Mouse (Mus musculus): ENCODE data around the gene Katnb1. TPM values are rescaled to one million over a fixed set of nuclear protein-coding genes. Genes with fewer than 3 reads are reported as not detected.

Katnb1 gene
- polyA plus RNA-seq, 1 experiment from 2014 or later = 32.0 TPM

- peaks cover 54% of the 10 kb centered on the region for H3K27me3 ChIP-seq (ENCODE audit: low read depth, poor library complexity, severe bottlenecking)
- H3K36me3 ChIP-seq = no peaks in the 10 kb centered on the region
- peaks cover 31% of the 10 kb centered on the region for H3K4me1 ChIP-seq
- no peak for DNase-seq (ENCODE audit: low spot score)
- no peak overlapping the region for H3K27ac ChIP-seq (replicated peaks)
- 88% methylated on average over 3 of the region's 3 CpGs for WGBS
- no peak overlapping the region for H3K4me3 ChIP-seq
- no peaks in the 10 kb centered on the region for H3K9me3 ChIP-seq (replicated peaks)
Observed at GRCm38 (mm10) chr8:95136218-95136617, 55.2 kb downstream of the Katnb1 start.

DNA sequence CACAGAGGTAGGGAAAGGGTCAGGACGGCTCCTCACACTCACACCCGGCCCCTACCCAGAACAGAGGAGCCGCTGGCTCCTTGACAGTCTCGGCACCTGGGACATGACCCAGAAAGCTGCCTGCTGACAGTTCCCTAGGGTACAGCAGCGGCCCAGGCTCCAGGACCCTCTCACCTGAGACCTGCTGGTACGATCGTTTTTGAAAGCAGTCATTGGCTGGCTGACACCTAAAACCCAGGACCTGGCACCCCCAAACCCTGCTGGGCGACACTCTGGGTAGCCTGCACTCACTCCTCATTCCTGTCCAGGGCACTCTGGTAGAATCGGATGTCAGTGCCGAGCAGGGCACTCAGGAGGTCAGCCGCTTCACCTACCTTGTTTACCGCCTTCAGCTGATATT, 56.2 kb downstream of the Katnb1 start:
- no peak overlapping the region for H3K27ac ChIP-seq (replicated peaks)
- H3K4me1 ChIP-seq = peaks cover 34% of the 10 kb centered on the region
- no peaks in the 10 kb centered on the region for H3K9me3 ChIP-seq (replicated peaks)
- H3K4me3 ChIP-seq = peak overlapping the region; percentile 49
- 19% methylated on average over 12 of the region's 12 CpGs for WGBS
- H3K27me3 ChIP-seq (ENCODE audit: low read depth, poor library complexity, severe bottlenecking) = peaks cover 64% of the 10 kb centered on the region
- no peaks in the 10 kb centered on the region for H3K36me3 ChIP-seq
- no peak for DNase-seq (ENCODE audit: low spot score)

- H3K27me3 ChIP-seq (ENCODE audit: low read depth, poor library complexity, severe bottlenecking) = peaks cover 69% of the 10 kb centered on the region
- H3K9me3 ChIP-seq (replicated peaks) = no peaks in the 10 kb centered on the region
- WGBS = under 1% methylated on average over 28 of the region's 28 CpGs
- H3K4me1 ChIP-seq = peaks cover 39% of the 10 kb centered on the region
- peak overlapping the region; percentile 49 for H3K4me3 ChIP-seq
- peak; percentile 49 for DNase-seq (ENCODE audit: low spot score)
- no peak overlapping the region; the same call in 1 of the 2 replicates for H3K27ac ChIP-seq (replicated peaks)
- H3K36me3 ChIP-seq = no peaks in the 10 kb centered on the region
Observed at GRCm38 (mm10) chr8:95137641-95138098, 56.7 kb downstream of the Katnb1 start.

DNA sequence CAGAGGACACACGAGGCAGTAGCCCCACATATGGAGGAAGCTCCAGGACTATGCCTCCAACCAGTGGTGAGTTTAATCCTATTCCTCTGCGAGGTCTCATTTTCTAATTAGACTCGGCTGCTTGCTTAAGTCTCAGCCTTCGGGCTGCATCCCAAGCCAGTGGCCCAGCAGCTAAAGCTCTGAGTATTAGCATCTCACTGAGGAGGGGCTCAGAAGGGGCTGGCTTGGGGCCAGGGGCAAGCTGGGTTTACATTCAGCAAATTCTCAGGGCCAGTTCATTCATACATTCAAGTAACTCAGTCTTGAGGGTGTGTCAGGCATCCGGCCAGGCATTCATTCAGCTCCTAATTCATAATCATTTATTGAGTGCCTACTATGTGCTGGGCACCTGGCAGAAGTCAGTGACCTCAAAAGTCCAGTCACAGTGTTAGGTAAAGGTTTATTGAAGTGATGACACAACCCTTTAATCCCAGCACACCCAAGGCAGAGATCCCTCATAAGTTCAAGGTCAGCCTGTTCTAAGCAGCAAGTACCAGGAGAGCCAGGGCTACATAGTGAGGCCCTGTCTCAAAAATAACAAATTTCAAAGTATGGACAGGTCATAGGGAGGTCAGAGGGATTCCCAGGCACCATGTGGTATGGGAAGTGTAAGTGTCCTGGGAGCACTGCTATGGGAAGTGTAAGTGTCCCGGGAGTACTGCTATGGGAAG, 57.5 kb downstream of the Katnb1 start:
- DNase-seq (ENCODE audit: low spot score) = no peak
- Histone ChIP-seq H3K4me3 (peak overlapping the region; percentile 49), H3K27ac (replicated peaks) (no peak overlapping the region), H3K9me3 (replicated peaks) (no peaks in the 10 kb centered on the region), H3K36me3 (no peaks in the 10 kb centered on the region), H3K4me1 (peaks cover 47% of the 10 kb centered on the region), H3K27me3 (ENCODE audit: low read depth, poor library complexity, severe bottlenecking) (peaks cover 77% of the 10 kb centered on the region)
- WGBS = 25% methylated on average over 6 of the region's 6 CpGs

- no peak for DNase-seq (ENCODE audit: low spot score)
- WGBS = 61% methylated on average over 1 of the region's 1 CpGs
- H3K4me3 ChIP-seq = no peak overlapping the region
- H3K9me3 ChIP-seq (replicated peaks) = no peaks in the 10 kb centered on the region
- H3K27me3 ChIP-seq (ENCODE audit: low read depth, poor library complexity, severe bottlenecking) = peaks cover 81% of the 10 kb centered on the region
- H3K4me1 ChIP-seq = peaks cover 47% of the 10 kb centered on the region
- H3K36me3 ChIP-seq = no peaks in the 10 kb centered on the region
- H3K27ac ChIP-seq (replicated peaks) = no peak overlapping the region
Observed at GRCm38 (mm10) chr8:95139051-95139365, 58.0 kb downstream of the Katnb1 start.

- DNase-seq (ENCODE audit: low spot score) = no peak
- Histone ChIP-seq H3K4me1 (peaks cover 55% of the 10 kb centered on the region), H3K36me3 (no peaks in the 10 kb centered on the region), H3K27me3 (ENCODE audit: low read depth, poor library complexity, severe bottlenecking) (peaks cover 91% of the 10 kb centered on the region), H3K4me3 (no peak overlapping the region), H3K9me3 (replicated peaks) (no peaks in the 10 kb centered on the region), H3K27ac (replicated peaks) (no peak overlapping the region)
- 69% methylated on average over 5 of the region's 5 CpGs for WGBS
Observed at GRCm38 (mm10) chr8:95140555-95140954, 59.6 kb downstream of the Katnb1 start.

- WGBS = 82% methylated on average over 1 of the region's 1 CpGs
- Histone ChIP-seq H3K27me3 (ENCODE audit: low read depth, poor library complexity, severe bottlenecking) (peaks cover 88% of the 10 kb centered on the region), H3K9me3 (replicated peaks) (no peaks in the 10 kb centered on the region), H3K36me3 (no peaks in the 10 kb centered on the region), H3K27ac (replicated peaks) (no peak overlapping the region), H3K4me1 (peaks cover 55% of the 10 kb centered on the region), H3K4me3 (peak overlapping the region; percentile 78; the same call in 1 of the 2 replicates)
- no peak for DNase-seq (ENCODE audit: low spot score)
Observed at GRCm38 (mm10) chr8:95141026-95141425, 60.0 kb downstream of the Katnb1 start.

DNA sequence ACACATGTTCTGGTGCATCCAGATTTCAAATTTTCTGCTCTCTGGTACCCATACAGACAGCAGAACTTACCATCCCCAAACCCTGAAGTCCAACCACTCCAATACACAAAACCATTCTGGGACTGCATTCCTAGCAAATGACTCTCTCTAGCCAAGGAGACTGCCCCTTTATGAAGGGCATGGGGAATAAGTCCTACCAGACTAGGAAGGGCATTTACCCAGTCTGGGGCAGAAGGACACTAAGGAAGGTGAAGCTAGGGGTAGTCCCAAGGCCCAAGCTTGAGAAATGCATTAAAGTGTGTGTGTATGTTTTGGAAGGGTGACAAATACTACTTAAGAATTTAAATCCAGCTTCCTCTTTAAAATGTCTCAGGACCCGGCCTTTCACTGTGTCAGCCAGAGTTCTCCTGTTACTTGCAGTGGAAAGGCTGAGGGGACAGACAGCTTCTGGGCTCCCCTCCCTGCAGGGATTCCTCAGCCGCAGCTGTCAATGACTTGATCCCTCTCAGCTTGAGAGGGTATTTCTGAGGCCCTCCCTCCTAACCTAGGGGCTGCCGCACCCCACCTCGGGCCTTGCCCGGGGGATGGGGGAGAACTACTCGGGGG, 60.6 kb downstream of the Katnb1 start:
- H3K27me3 ChIP-seq (ENCODE audit: low read depth, poor library complexity, severe bottlenecking) = peaks cover 83% of the 10 kb centered on the region
- H3K9me3 ChIP-seq (replicated peaks) = no peaks in the 10 kb centered on the region
- DNase-seq (ENCODE audit: low spot score) = peak; percentile 34
- 2% methylated on average over 6 of the region's 6 CpGs for WGBS
- H3K27ac ChIP-seq (replicated peaks) = peak overlapping the region; percentile 83
- no peaks in the 10 kb centered on the region for H3K36me3 ChIP-seq
- peaks cover 55% of the 10 kb centered on the region for H3K4me1 ChIP-seq
- H3K4me3 ChIP-seq = peak overlapping the region; percentile 78

- 1% methylated on average over 64 of the region's 66 CpGs for WGBS
- H3K27ac ChIP-seq (replicated peaks) = peak overlapping the region; percentile 83
- DNase-seq (ENCODE audit: low spot score) = peak; percentile 58
- H3K4me1 ChIP-seq = peaks cover 49% of the 10 kb centered on the region
- H3K36me3 ChIP-seq = no peaks in the 10 kb centered on the region
- H3K9me3 ChIP-seq (replicated peaks) = no peaks in the 10 kb centered on the region
- H3K27me3 ChIP-seq (ENCODE audit: low read depth, poor library complexity, severe bottlenecking) = peaks cover 76% of the 10 kb centered on the region
- peak overlapping the region; percentile 78 for H3K4me3 ChIP-seq
Observed at GRCm38 (mm10) chr8:95142075-95142831, 61.3 kb downstream of the Katnb1 start.

- H3K36me3 ChIP-seq = no peaks in the 10 kb centered on the region
- peaks cover 66% of the 10 kb centered on the region for H3K27me3 ChIP-seq (ENCODE audit: low read depth, poor library complexity, severe bottlenecking)
- DNase-seq (ENCODE audit: low spot score) = no peak
- peak overlapping the region; percentile 78 for H3K4me3 ChIP-seq
- peaks cover 40% of the 10 kb centered on the region for H3K4me1 ChIP-seq
- H3K27ac ChIP-seq (replicated peaks) = 0 out of 2 replicates have a peak overlapping the region, but pooled peaks have one; percentile 2
- H3K9me3 ChIP-seq (replicated peaks) = no peaks in the 10 kb centered on the region
- 14% methylated on average over 17 of the region's 17 CpGs for WGBS
Observed at GRCm38 (mm10) chr8:95142985-95143804, 62.2 kb downstream of the Katnb1 start.

- Histone ChIP-seq H3K9me3 (replicated peaks) (no peaks in the 10 kb centered on the region), H3K4me1 (peaks cover 36% of the 10 kb centered on the region), H3K27me3 (ENCODE audit: low read depth, poor library complexity, severe bottlenecking) (peaks cover 58% of the 10 kb centered on the region), H3K4me3 (no peak overlapping the region), H3K36me3 (no peaks in the 10 kb centered on the region), H3K27ac (replicated peaks) (no peak overlapping the region)
- 70% methylated on average over 6 of the region's 6 CpGs for WGBS
- DNase-seq (ENCODE audit: low spot score) = no peak
Observed at GRCm38 (mm10) chr8:95143805-95144630, 63.0 kb downstream of the Katnb1 start.
